Mouse (Mus musculus) heart, embryonic 12.5 days (tissue): ENCODE data around the gene Pde6c. TPM values are rescaled to one million over a fixed set of nuclear protein-coding genes. Genes with fewer than 3 reads are reported as not detected.
A peak's percentile ranks its signal among the peaks of the same experiment; 100 is the strongest.

ENCODE experiments used
- ATAC-seq: fragments of 200-750 bp; cut with Nextera tagmentation; 2 replicates; pipeline ENCODE4 v1.8.0; 2017; ENCODE audit warnings: moderate TSS enrichment, moderate library complexity; ENCODE audit not compliant: insufficient number of reproducible peaks, low FRiP score
- H3K27ac ChIP-seq: fragments of 300-500 bp; sonication (generic); 2 replicates; pipeline ENCODE4 v1.5.1; 2016; ENCODE audit warnings: mild to moderate bottlenecking, moderate library complexity; ENCODE audit not compliant: poor library complexity, severe bottlenecking
- H3K27me3 ChIP-seq: fragments of 300-500 bp; sonication (generic); replicated peaks from 2 replicates; pipeline ENCODE4 v1.6.1; 2016; ENCODE audit warnings: mild to moderate bottlenecking, moderate library complexity
- H3K36me3 ChIP-seq: fragments of 300-500 bp; sonication (generic); 2 replicates; pipeline ENCODE4 v1.6.1; 2016; ENCODE audit warnings: mild to moderate bottlenecking, moderate library complexity
- H3K4me1 ChIP-seq: fragments of 300-500 bp; sonication (generic); replicated peaks from 2 replicates; pipeline ENCODE4 v1.6.1; 2016; ENCODE audit warnings: mild to moderate bottlenecking
- H3K4me2 ChIP-seq: fragments of 300-500 bp; sonication (generic); 2 replicates; pipeline ENCODE4 v1.6.1; 2016; ENCODE audit warnings: mild to moderate bottlenecking, moderate library complexity
- H3K4me3 ChIP-seq: fragments of 300-500 bp; sonication (generic); 2 replicates; pipeline ENCODE4 v1.5.1; 2016; ENCODE audit warnings: mild to moderate bottlenecking
- H3K9ac ChIP-seq: fragments of 300-500 bp; sonication (generic); 2 replicates; pipeline ENCODE4 v1.6.1; 2016; ENCODE audit warnings: mild to moderate bottlenecking, moderate library complexity
- H3K9me3 ChIP-seq: fragments of 300-500 bp; sonication (generic); replicated peaks from 2 replicates; pipeline ENCODE4 v1.6.1; 2016; ENCODE audit warnings: mild to moderate bottlenecking, moderate library complexity
- WGBS: fragments of 180-500 bp; shearing (Covaris S2); methylation state at CpG from one replicate; pipeline ENCODE4 v1.1.7; 2016; 5-methylcytosine and 5-hydroxymethylcytosine counted together
- polyA plus RNA-seq: library from polyadenylated mRNA; unstranded; fragments of >200 nt; fragmentation: Nextera tagmentation; extraction: Ambion mirVana; gene quantifications from 2 replicates; pipeline ENCODE4 v1.2.1, GENCODE M21; 2016

The Pde6c gene
- polyA plus RNA-seq, result not detected in 2 replicates

- Histone ChIP-seq H3K9ac (no peak within 1 kb of the TSS), H3K4me2 (no peak within 1 kb of the TSS), H3K4me1 (peaks cover 8% of the 10 kb centered on the region; the same call in 1 of the 2 replicates), H3K9me3 (no peaks in the 10 kb centered on the region), H3K27ac (no peak within 1 kb of the TSS), H3K27me3 (no peaks in the 10 kb centered on the region; the same call in 1 of the 2 replicates), H3K4me3 (no peak within 1 kb of the TSS), H3K36me3 (no peaks in the 10 kb centered on the region)
- WGBS, result 80% methylated on average over 6 of the region's 6 CpGs
- no peak for ATAC-seq
These were observed at the start of gene Pde6c for GRCm38 (mm10) chr19:38132481-38132880. Pde6c (plus strand) TSS chr19:38132781.

GRCm38 (mm10) chr19:38082931-38083525 lies 49.6 kb upstream of the Pde6c start:
- 63% methylated on average over 5 of the region's 5 CpGs for WGBS
- Histone ChIP-seq H3K27me3 (0 out of 2 replicates have a peak, but pooled peaks cover 6% of the 10 kb centered on the region), H3K4me3 (no peak overlapping the region), H3K27ac (no peak overlapping the region), H3K36me3 (no peaks in the 10 kb centered on the region), H3K9me3 (no peaks in the 10 kb centered on the region), H3K4me2 (no peak overlapping the region), H3K4me1 (no peaks in the 10 kb centered on the region), H3K9ac (no peak overlapping the region)
- ATAC-seq, result no peak

DNA sequence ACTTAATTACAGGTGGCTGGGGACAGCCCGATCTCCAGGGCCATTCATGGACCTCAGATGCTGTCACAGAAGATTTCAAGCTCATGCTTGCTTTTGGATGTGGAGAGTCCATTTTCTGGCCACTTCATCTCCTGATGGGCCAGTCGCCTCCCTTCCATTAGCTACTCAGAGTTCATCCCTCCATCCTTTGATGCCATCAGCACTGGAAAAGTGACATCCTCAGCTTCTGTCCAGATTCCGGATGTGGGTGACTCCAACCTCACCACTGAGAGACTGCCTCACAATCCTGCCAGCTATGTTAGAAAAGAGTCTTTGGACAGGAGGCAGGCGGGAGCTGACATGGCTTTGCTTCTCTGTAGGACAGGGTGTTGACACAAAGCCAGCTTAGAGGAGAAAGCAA lies 46.7 kb upstream of the Pde6c start:
- Histone ChIP-seq H3K4me2 (no peak overlapping the region), H3K4me1 (no peaks in the 10 kb centered on the region), H3K9me3 (no peaks in the 10 kb centered on the region), H3K27ac (no peak overlapping the region), H3K4me3 (no peak overlapping the region), H3K27me3 (0 out of 2 replicates have a peak, but pooled peaks cover 6% of the 10 kb centered on the region), H3K36me3 (no peaks in the 10 kb centered on the region), H3K9ac (no peak overlapping the region)
- ATAC-seq, result no peak
- 74% methylated on average over 4 of the region's 4 CpGs for whole genome bisulfite sequencing

- WGBS, result 57% methylated on average over 11 of the region's 11 CpGs
- Histone ChIP-seq H3K4me2 (no peak overlapping the region), H3K36me3 (no peaks in the 10 kb centered on the region), H3K27ac (no peak overlapping the region), H3K4me3 (no peak overlapping the region), H3K27me3 (0 out of 2 replicates have a peak, but pooled peaks cover 6% of the 10 kb centered on the region), H3K4me1 (no peaks in the 10 kb centered on the region), H3K9ac (no peak overlapping the region), H3K9me3 (no peaks in the 10 kb centered on the region)
- peak; percentile 59; the same call in 1 of the 2 replicates for ATAC-seq
These were observed 45.5 kb upstream of the Pde6c start for GRCm38 (mm10) chr19:38086948-38087551.

GRCm38 (mm10) chr19:38089358-38089757 lies 43.2 kb upstream of the Pde6c start:
- no peak overlapping the region for H3K4me3 ChIP-seq
- H3K27me3 ChIP-seq, result peaks cover 18% of the 10 kb centered on the region
- no peak overlapping the region for H3K4me2 ChIP-seq
- H3K27ac ChIP-seq, result no peak overlapping the region
- H3K9me3 ChIP-seq, result no peaks in the 10 kb centered on the region
- H3K4me1 ChIP-seq, result no peaks in the 10 kb centered on the region
- no peak overlapping the region for H3K9ac ChIP-seq
- H3K36me3 ChIP-seq, result no peaks in the 10 kb centered on the region
- no peak for ATAC-seq
- 74% methylated on average over 8 of the region's 8 CpGs for WGBS

- Histone ChIP-seq H3K9ac (no peak overlapping the region), H3K4me2 (no peak overlapping the region), H3K4me3 (no peak overlapping the region), H3K4me1 (no peaks in the 10 kb centered on the region), H3K27ac (no peak overlapping the region), H3K27me3 (peaks cover 29% of the 10 kb centered on the region), H3K9me3 (no peaks in the 10 kb centered on the region), H3K36me3 (no peaks in the 10 kb centered on the region)
- ATAC-seq, result no peak
- 72% methylated on average over 4 of the region's 4 CpGs for WGBS
These were observed 41.0 kb upstream of the Pde6c start for GRCm38 (mm10) chr19:38091512-38091985.

DNA sequence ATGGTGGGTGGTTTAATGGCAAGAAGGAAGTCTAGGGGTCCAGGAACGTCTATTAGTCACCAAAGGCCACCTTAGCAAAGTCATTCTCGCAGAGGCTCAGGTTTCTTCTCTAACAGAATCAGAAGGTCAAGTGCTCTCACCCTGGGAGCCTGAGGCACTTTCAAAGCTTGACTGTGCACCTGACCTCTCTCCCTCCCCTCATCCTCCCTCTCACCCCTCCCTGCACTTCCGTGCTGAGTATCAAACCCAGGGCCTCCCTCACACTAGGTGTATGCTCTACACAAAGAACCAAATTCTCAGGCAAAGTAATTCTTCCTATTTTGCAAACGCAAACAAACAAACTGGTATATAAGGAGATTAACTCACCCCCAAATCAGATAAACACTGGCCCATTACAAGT lies 36.4 kb upstream of the Pde6c start:
- no peak for ATAC-seq
- Histone ChIP-seq H3K4me1 (peaks cover 11% of the 10 kb centered on the region), H3K4me3 (no peak overlapping the region), H3K9me3 (no peaks in the 10 kb centered on the region), H3K27me3 (peaks cover 73% of the 10 kb centered on the region), H3K27ac (no peak overlapping the region), H3K36me3 (no peaks in the 10 kb centered on the region), H3K4me2 (no peak overlapping the region), H3K9ac (no peak overlapping the region)
- 11% methylated on average over 4 of the region's 4 CpGs for WGBS

DNA sequence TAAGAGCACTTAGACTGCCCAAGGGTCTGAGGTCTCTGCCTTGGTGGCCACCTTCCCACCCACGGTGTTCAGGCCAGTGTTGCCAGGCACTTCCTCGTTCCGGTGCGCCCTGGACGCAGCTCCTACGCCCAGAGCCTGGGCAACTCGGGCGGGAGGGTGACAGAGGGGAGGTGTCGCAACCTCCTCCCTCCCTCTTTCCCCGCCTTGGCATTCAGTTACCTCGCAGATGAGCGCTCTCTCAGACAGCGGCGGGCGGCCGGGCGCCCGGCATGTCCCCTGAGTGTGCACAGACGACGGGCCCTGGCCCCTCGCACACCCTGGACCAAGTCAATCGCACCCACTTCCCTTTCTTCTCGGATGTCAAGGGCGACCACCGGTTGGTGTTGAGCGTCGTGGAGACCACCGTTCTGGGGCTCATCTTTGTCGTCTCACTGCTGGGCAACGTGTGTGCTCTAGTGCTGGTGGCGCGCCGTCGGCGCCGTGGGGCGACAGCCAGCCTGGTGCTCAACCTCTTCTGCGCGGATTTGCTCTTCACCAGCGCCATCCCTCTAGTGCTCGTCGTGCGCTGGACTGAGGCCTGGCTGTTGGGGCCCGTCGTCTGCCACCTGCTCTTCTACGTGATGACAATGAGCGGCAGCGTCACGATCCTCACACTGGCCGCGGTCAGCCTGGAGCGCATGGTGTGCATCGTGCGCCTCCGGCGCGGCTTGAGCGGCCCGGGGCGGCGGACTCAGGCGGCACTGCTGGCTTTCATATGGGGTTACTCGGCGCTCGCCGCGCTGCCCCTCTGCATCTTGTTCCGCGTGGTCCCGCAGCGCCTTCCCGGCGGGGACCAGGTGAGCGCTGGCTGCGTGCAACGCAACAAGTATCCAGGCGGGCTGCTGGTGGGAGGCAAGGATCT lies 35.5 kb upstream of the Pde6c start, which contains the start of gene Ffar4:
Ffar4 (plus strand) TSS at position 214 of the 901 bp plus-strand sequence.
- Histone ChIP-seq H3K4me3 (peak within 1 kb of the TSS; percentile 25), H3K36me3 (no peaks in the 10 kb centered on the region), H3K4me2 (peak within 1 kb of the TSS; percentile 55), H3K4me1 (peaks cover 11% of the 10 kb centered on the region), H3K9me3 (no peaks in the 10 kb centered on the region), H3K9ac (no peak within 1 kb of the TSS), H3K27ac (no peak within 1 kb of the TSS), H3K27me3 (peaks cover 78% of the 10 kb centered on the region)
- WGBS, result under 1% methylated on average over 77 of the region's 77 CpGs
- ATAC-seq, result peak; percentile 36; the same call in 1 of the 2 replicates

- Histone ChIP-seq H3K27me3 (peaks cover 17% of the 10 kb centered on the region; the same call in 1 of the 2 replicates), H3K4me2 (no peak overlapping the region), H3K9me3 (no peaks in the 10 kb centered on the region), H3K9ac (no peak overlapping the region), H3K27ac (no peak overlapping the region), H3K36me3 (no peaks in the 10 kb centered on the region), H3K4me1 (peaks cover 5% of the 10 kb centered on the region), H3K4me3 (no peak overlapping the region)
- WGBS, result 80% methylated on average over 4 of the region's 4 CpGs
- ATAC-seq, result no peak
These were observed 24.7 kb upstream of the Pde6c start for GRCm38 (mm10) chr19:38107871-38108270.

DNA sequence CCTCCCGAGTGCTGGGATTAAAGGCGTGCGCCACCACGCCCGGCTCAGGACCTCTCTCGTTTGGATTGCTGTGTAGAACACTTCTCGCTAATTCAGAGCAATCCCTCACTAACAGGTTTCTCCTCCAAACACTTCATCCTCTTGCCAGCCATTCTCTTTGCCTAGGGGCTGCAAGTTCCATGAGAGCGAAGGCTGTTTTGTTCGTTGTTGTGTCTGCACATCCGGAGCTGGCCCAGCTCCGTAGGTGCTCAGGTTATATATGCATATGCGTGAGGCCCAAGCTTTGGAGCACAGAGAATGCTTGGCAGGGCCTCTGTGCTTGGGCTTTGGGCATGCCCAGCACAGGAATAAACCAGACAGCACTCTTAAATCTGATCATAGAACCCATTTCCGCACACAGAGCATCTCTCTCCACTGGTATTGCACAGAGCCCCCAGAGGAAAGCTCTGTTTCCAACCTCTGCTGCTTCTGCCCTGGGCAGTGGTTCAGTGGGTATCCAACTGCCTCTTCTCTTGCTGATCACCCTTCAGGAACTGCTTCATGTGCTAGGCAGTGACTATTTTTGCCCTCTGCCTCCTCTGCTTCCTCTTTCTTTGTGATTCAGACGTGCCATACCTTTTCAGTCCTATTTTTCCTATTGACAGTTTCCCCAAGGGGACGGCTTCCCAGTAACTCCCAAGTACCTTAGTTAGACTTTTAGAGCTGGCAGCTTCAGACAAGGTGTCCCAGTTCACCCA lies 22.9 kb upstream of the Pde6c start:
- 87% methylated on average over 15 of the region's 15 CpGs for WGBS

More for the DNA sequence above, 22.9 kb upstream of the Pde6c start:
- H3K27me3 ChIP-seq, result peaks cover 14% of the 10 kb centered on the region; the same call in 1 of the 2 replicates
- H3K4me3 ChIP-seq, result no peak overlapping the region
- H3K4me1 ChIP-seq, result peaks cover 5% of the 10 kb centered on the region
- no peak overlapping the region for H3K27ac ChIP-seq
- H3K36me3 ChIP-seq, result no peaks in the 10 kb centered on the region
- H3K9ac ChIP-seq, result no peak overlapping the region
- ATAC-seq, result no peak
- H3K9me3 ChIP-seq, result no peaks in the 10 kb centered on the region
- no peak overlapping the region for H3K4me2 ChIP-seq
